17 mouse cellular contexts compared by ENCODE assay signal in the genomic region with DNA sequence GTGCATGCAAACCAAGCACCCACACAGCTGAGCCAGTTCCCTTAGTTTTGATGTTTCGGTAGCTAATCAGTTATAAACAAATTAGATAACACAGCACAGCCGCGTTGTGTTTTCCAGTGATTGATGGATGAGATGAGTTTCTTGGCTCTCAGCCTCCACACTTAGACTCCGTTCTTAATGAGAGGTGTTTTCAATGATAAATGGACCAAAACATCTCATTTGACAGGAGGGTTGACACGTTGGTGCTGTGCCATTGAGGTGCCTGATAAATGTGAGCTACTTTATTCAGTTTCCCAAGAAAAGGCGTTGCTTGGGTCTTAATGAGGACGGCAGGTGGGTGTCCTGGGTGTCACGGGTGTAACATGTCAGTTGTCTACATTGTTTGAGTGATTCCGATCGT.
"Had no signal": no experiment of that assay in that cellular context is flagged by ENCODE, and none has a peak within 500 bp of the region (broad histone marks: within the 10 kb centered on the region; RNA-seq: fewer than 3 reads in every experiment).

No protein-coding gene starts in this region.

- H3K9ac ChIP-seq: limb, embryonic 12.5 days; liver, embryonic 13.5 days; liver, postnatal 0 days; lung, embryonic 15.5 days; midbrain, embryonic 12.5 days; stomach, embryonic 15.5 days had no signal

- H3K4me1 ChIP-seq: limb, embryonic 12.5 days; liver, embryonic 13.5 days; lung, embryonic 15.5 days; megakaryocyte, embryonic 14.5 days; midbrain, embryonic 12.5 days; stomach, embryonic 15.5 days had no signal

- H3K27me3 ChIP-seq: limb, embryonic 12.5 days; liver, embryonic 13.5 days; lung, embryonic 15.5 days; megakaryocyte, embryonic 14.5 days; midbrain, embryonic 12.5 days; stomach, embryonic 15.5 days had no signal

- H3K4me3 ChIP-seq: layer of hippocampus, adult 2 months; limb, embryonic 12.5 days; liver, embryonic 13.5 days; lung, embryonic 15.5 days; megakaryocyte, embryonic 14.5 days; midbrain, embryonic 12.5 days; stomach, embryonic 15.5 days had no signal

- H3K27ac ChIP-seq: layer of hippocampus, adult 2 months; limb, embryonic 12.5 days; liver, embryonic 13.5 days; lung, embryonic 15.5 days; macrophage; midbrain, embryonic 12.5 days; stomach, embryonic 15.5 days had no signal

- H3K9me3 ChIP-seq: lung, embryonic 15.5 days; midbrain, embryonic 12.5 days had no signal

- H3K4me2 ChIP-seq: limb, embryonic 12.5 days; liver, embryonic 13.5 days; lung, embryonic 15.5 days; midbrain, embryonic 12.5 days; stomach, embryonic 15.5 days had no signal

- ATAC-seq: liver, postnatal 0 days; midbrain, embryonic 16.5 days had no signal

- DNase-seq: kidney, postnatal 10 days; kidney, postnatal 4 days; liver; liver, embryonic 13.5 days; liver, postnatal 0 days; lung, postnatal 14 days; right cerebral cortex, postnatal 14 days; thymus, adult 2 months; thymus, postnatal 25 days had no signal

- H3K36me3 ChIP-seq: limb, embryonic 12.5 days; liver, embryonic 13.5 days; lung, embryonic 15.5 days; midbrain, embryonic 12.5 days; stomach, embryonic 15.5 days had no signal
